Mouse (Mus musculus) spleen, adult 12 weeks (tissue): ENCODE results near the gene Rngtt.
"Not testable (repeated sequence)": the region's sequence is repeated elsewhere in the genome, so short reads cannot be mapped to it uniquely, and the experiment has no call there.

Experiments
- DNase-seq: peaks from one replicate; pipeline ENCODE4 v3.0.0; 2022; ENCODE audit warnings: low spot score

Gene Rngtt

DNA sequence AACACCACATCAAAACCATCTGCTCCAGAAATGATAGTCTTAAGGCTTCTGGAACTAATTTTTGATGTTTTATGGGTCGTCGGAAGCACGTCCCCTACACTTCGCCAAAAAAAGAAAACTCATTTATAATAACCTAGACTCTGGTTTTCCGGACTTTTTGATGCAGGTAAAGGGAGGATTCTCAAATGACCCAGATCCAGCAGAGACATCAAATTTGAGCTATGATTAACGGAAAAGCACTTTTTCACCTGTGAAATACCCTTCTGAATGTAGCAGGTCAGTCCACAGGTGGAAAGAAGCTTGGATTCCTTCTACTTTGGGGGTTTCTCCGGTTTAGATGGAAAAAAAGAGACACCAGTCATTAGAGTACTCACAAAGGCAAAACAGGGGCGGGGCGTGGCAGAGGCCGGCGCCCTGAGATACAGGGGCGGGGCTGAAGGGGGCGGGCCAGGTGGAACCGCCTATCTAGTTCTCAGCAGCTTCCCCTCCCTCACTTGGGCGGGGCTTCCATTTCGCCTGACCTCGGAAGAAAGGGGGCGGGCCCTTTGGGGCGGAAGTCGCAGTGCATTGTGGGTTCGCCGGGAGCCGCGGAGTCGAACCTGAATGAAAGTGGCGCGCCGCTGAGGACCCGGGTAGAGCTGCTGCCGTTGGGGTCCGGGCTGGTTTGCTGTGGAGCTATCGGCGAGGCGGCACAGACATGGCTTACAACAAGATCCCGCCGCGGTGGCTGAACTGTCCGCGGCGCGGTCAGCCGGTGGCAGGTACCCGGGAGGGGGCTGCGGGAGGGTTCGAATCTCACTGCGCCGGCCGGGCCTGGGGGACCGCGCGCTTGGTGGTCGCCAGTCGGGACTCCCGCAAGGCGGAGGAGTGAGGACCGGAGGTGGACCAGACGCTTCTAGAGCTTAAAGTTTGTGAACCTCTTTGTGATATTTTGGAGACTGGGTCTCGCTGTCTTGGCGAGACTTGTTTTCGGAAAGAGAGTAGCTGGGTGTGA, at the start of gene Rngtt:
Rngtt (plus strand) TSS at position 548 of the 994 bp plus-strand sequence.
- DNase-seq = peak; percentile 97

GRCm38 (mm10) chr4:33260311-33260710, 49.8 kb upstream of the Rngtt start:
- DNase-seq = no peak

- DNase-seq = no peak
These were observed 48.8 kb upstream of the Rngtt start for GRCm38 (mm10) chr4:33261311-33261753.

DNA sequence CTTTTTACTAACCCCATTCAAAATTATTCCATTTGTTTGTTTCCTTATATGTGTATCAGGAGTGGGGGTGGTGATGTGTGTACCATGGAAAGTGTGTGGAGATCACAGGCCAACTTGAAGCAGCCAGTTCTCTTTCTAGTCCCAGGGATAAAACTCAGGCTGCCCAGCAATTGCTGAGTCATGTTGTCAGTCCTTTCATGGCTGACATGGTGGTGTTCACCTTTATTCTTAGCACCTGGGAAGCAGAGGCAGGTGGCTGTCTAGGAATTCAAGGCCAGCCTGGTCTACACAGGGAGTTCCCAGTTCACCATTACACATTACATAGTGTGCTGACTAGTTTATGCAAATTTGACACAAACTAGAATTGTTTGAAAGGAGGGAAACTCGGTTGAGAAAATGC, 47.2 kb upstream of the Rngtt start:
- DNase-seq = no peak

- DNase-seq = no peak
These were observed 45.0 kb upstream of the Rngtt start for GRCm38 (mm10) chr4:33264979-33265726.

DNA sequence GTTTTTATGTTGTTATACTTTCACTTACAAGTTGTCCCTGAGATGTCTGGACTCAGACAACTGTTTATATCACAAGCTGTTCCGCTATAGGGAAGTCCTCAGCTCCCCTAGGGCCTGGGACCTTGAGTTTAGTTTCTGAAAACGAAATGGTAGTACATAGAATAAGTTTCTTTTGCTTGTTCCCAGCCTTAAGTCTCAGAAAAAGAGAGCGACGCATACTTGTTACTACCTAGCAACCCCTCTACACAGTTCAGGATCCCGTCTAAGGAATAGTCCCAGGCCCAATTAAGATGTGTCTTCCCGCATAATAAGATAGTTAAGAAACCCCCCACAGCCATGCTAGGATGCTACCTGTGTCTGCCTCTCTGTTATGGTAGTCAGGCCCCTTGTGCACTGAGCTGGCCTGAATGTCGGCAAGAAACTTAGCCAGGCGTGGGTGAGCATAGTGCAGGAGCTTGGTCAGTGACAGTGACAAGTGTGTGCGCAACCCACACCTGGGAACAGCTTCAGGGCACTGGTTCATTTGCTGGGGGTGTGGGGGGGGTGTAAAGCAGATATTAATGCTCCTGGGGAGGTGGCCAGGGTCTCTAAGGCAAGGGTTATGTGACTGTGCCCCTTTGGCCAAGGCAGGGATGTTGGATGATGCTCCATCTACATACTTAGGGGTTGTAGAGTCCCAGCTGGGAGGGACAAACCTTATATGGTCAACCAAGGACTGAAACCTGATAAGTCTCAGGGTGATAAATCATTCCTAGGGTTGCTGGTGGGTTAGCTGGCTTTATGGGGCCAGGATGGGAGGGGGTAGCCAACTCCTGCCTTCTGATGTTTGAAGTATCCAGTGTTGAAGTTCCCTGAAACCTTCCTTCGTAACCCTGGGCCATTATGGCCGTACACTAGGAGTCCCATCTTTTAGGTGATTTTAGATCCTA, 39.5 kb upstream of the Rngtt start:
- no peak for DNase-seq

DNA sequence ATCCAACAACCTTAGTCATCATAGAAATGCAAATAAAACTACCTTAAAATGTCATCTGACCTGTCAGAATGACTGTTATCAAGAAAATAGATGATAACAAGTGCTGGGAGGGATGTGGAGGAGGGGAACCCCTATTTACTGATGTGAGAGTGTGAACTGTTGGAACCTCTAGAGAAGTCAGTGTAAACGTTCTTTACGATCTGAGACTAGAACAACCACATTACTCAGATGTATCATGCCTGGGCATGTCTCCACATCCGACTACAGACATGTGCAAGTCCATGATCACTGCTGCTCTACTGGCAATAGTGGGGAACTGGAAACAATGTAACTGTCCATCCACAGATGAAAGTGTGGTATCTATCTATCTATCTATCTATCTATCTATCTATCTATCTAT, 36.7 kb upstream of the Rngtt start:
- DNase-seq = no peak

DNA sequence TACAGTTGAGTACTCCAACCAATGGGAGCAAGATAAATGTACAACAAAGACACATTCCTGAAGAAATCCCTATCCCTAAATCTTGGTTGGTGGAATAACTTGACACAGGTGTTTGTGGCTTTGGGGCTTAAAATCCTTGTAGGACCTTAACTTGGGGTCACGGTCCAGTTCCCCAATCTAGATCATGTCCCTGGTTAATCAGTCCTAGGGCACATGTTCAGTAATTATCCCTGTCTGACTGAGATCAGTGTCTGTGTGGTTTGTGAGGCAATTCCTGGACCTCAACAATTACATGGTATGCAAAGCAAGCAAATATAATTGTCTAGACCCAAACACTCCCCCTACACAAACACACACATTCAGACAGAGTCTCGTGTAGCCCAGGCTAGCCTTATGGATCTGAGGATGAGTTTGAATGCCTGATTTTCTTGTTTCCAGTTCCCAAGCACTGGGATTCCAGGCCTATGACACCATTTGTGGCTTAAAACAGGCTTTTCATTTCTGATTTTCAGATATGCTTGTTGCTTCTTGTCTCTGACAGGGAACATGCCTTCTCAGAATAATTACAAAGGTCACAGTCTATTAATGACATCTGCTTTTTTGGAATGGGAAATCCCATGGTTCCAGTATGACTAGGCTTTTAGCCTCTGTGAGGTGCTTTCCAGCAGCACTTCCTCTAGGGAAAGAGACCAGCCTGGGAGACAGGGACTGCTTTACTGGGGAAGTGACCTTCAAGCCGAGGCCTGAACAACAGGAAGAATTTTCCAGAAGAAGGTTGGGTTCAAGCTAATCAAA, 28.0 kb upstream of the Rngtt start:
- DNase-seq = no peak

DNA sequence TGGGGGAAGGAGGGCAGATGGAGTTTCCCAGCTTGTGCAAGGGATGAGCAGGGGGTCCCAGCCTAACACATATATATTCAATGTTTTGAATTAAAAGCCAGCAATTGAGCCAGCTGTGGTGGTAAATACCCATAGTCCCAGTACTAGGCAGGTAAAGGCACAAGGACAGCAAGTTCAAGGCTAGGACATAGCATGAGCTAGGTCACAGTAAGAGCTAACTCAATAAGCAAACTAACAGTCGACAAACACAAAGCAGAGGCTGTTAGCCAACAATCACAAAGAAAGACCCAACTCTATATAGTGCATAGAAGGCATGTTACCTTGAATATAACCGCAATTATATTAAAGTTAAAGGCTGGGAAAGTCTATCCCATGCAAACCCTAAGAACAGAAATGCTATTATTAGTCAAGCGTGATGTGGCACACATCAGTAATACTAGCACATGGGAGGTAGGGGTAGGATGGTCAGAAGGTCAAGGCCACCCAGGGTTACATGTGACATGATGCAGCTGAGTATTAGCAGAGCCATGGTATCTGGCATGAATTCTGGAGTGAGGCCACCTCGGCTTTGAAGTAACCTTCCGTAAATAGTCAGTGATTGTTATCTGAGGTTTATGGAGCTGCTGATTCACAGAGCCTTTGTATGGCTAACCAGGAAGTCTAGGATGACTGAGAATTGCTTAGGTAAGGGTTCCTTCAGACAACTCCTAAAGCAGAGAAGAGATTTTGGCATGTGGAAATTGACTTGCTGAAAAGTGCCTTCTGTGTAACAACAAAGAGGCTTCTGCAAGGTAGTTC, 25.8 kb upstream of the Rngtt start:
- no peak for DNase-seq

DNA sequence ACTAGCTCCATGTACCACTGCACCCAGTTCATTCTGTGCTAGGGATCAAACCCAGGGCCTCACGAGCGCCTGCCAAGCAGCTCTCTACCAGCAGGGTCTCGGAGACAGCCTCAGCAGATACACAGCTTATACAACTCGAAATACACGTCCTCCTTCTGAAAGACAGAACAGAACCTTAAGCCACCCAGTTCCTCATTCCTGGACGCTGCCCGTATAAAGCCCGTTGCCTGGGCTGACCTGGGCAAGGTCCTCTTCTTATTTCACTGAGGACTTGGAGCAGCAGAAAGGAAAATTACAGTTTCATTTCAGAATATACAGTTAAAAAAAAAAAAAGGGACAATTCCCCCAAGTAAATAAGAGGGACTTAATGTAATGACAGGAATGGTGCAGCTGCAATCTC, 24.7 kb upstream of the Rngtt start:
- no peak for DNase-seq

- no peak for DNase-seq
These were observed 20.9 kb upstream of the Rngtt start for GRCm38 (mm10) chr4:33289106-33289650.

GRCm38 (mm10) chr4:33290002-33290401, 20.1 kb upstream of the Rngtt start, which contains the start of gene Pnrc1:
Gene Pnrc1 (minus strand): TSS chr4:33290163.
- DNase-seq = no peak

DNA sequence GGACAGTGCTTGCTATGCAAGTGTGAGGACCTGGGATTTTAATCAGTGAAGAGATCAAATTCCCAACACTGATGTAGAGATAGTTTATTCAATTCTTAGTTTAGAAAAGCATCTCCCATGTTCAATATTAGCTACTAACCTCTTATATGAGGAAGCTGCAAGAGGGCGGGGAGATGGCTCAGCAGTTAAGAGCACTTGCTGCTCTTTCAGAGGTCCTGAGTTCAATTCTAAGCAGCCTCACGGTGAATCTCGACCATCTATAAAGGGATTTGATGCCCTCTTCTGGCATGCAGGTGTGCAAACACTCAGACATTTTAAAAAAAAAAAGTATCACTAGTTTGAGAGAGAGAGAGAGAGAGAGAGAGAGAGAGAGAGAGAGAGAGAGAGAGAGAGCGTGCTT, 19.2 kb upstream of the Rngtt start:
- DNase-seq = no peak

GRCm38 (mm10) chr4:33292409-33293370, 17.4 kb upstream of the Rngtt start:
- DNase-seq = peak; percentile 64

- DNase-seq = not testable (repeated sequence)
These were observed 9.0 kb upstream of the Rngtt start for GRCm38 (mm10) chr4:33300891-33301665.

DNA sequence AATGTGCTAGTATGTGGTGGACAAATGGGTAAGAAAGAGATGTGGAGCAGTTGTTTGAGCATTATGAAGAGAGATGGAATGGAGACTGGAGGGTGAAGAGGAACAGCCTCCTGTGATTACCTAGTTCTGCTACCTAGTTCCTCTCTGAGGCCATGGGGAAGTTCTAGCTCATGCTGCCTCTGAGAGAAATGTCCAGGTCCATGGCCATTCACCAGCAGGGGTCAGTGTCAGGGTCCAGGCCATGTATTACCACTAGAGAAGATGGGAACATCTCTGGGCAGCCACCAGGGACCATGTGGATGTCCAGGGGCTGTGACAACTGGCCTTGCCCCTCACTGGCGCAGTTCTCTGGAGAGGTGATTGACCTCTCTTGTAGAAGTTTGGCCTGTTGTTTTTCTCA, 7.1 kb upstream of the Rngtt start:
- DNase-seq = no peak

DNA sequence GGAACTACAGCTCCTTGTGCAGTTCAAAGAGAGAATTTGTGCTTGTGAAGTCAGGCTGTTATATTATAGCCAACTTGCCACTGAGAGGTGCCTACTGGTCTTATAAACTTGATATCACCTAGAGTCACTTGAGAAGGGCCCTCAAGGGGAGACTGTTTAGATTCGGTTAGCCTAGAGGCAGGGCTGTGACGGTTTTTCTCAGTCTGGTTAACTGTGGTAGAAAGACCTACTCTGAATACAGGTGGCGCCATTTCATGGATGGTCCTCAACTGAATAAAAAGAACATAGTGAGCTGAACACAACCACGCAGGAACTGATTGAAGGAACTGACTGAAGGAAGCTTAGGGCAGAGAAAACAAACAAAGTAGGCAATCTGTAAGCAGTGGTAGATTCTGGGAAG, 3.0 kb upstream of the Rngtt start:
- no peak for DNase-seq
